Mouse (Mus musculus) heart, embryonic 12.5 days (tissue): ENCODE data around the gene 2310033P09Rik. TPM values are rescaled to one million over a fixed set of nuclear protein-coding genes. Genes with fewer than 3 reads are reported as not detected.

ENCODE experiments used
- ATAC-seq: fragments of 200-750 bp; cut with Nextera tagmentation; 2 replicates; pipeline ENCODE4 v1.8.0; 2017; ENCODE audit warnings: moderate TSS enrichment, moderate library complexity; ENCODE audit not compliant: insufficient number of reproducible peaks, low FRiP score
- H3K27ac ChIP-seq: fragments of 300-500 bp; sonication (generic); 2 replicates; pipeline ENCODE4 v1.5.1; 2016; ENCODE audit warnings: mild to moderate bottlenecking, moderate library complexity; ENCODE audit not compliant: poor library complexity, severe bottlenecking
- H3K27me3 ChIP-seq: fragments of 300-500 bp; sonication (generic); replicated peaks from 2 replicates; pipeline ENCODE4 v1.6.1; 2016; ENCODE audit warnings: mild to moderate bottlenecking, moderate library complexity
- H3K36me3 ChIP-seq: fragments of 300-500 bp; sonication (generic); 2 replicates; pipeline ENCODE4 v1.6.1; 2016; ENCODE audit warnings: mild to moderate bottlenecking, moderate library complexity
- H3K4me1 ChIP-seq: fragments of 300-500 bp; sonication (generic); replicated peaks from 2 replicates; pipeline ENCODE4 v1.6.1; 2016; ENCODE audit warnings: mild to moderate bottlenecking
- H3K4me2 ChIP-seq: fragments of 300-500 bp; sonication (generic); 2 replicates; pipeline ENCODE4 v1.6.1; 2016; ENCODE audit warnings: mild to moderate bottlenecking, moderate library complexity
- H3K4me3 ChIP-seq: fragments of 300-500 bp; sonication (generic); 2 replicates; pipeline ENCODE4 v1.5.1; 2016; ENCODE audit warnings: mild to moderate bottlenecking
- H3K9ac ChIP-seq: fragments of 300-500 bp; sonication (generic); 2 replicates; pipeline ENCODE4 v1.6.1; 2016; ENCODE audit warnings: mild to moderate bottlenecking, moderate library complexity
- H3K9me3 ChIP-seq: fragments of 300-500 bp; sonication (generic); replicated peaks from 2 replicates; pipeline ENCODE4 v1.6.1; 2016; ENCODE audit warnings: mild to moderate bottlenecking, moderate library complexity
- WGBS: fragments of 180-500 bp; shearing (Covaris S2); methylation state at CpG from one replicate; pipeline ENCODE4 v1.1.7; 2016; 5-methylcytosine and 5-hydroxymethylcytosine counted together
- polyA plus RNA-seq: library from polyadenylated mRNA; unstranded; fragments of >200 nt; fragmentation: Nextera tagmentation; extraction: Ambion mirVana; gene quantifications from 2 replicates; pipeline ENCODE4 v1.2.1, GENCODE M21; 2016

The 2310033P09Rik gene
- polyA plus RNA-seq, 1 experiment from 2014 or later: 25.0 TPM

- H3K27me3 ChIP-seq: 0 out of 2 replicates have a peak, but pooled peaks cover 3% of the 10 kb centered on the region
- no peak overlapping the region for H3K9ac ChIP-seq
- ATAC-seq: no peak
- H3K9me3 ChIP-seq: no peaks in the 10 kb centered on the region
- no peak overlapping the region for H3K27ac ChIP-seq
- H3K4me3 ChIP-seq: no peak overlapping the region
- no peak overlapping the region for H3K4me2 ChIP-seq
- WGBS: 16% methylated on average over 7 of the region's 7 CpGs
- H3K4me1 ChIP-seq: peaks cover 24% of the 10 kb centered on the region
- H3K36me3 ChIP-seq: no peaks in the 10 kb centered on the region
These were observed 22.1 kb downstream of the 2310033P09Rik start for GRCm38 (mm10) chr11:59230144-59230760.

GRCm38 (mm10) chr11:59232797-59233196 is 24.7 kb downstream of the 2310033P09Rik start:
- H3K4me2 ChIP-seq: no peak overlapping the region
- no peak overlapping the region for H3K27ac ChIP-seq
- peaks cover 12% of the 10 kb centered on the region for H3K27me3 ChIP-seq
- no peak for ATAC-seq
- no peak overlapping the region for H3K9ac ChIP-seq
- H3K4me1 ChIP-seq: peaks cover 6% of the 10 kb centered on the region
- H3K36me3 ChIP-seq: no peaks in the 10 kb centered on the region
- 53% methylated on average over 2 of the region's 2 CpGs for WGBS
- H3K9me3 ChIP-seq: no peaks in the 10 kb centered on the region
- H3K4me3 ChIP-seq: no peak overlapping the region

- peaks cover 12% of the 10 kb centered on the region for H3K4me1 ChIP-seq
- H3K9me3 ChIP-seq: no peaks in the 10 kb centered on the region
- H3K27ac ChIP-seq: no peak overlapping the region
- H3K36me3 ChIP-seq: no peaks in the 10 kb centered on the region
- peak; percentile 80 for ATAC-seq
- no peak overlapping the region for H3K9ac ChIP-seq
- WGBS: 6% methylated on average over 15 of the region's 15 CpGs
- peaks cover 60% of the 10 kb centered on the region for H3K27me3 ChIP-seq
- H3K4me3 ChIP-seq: no peak overlapping the region
- H3K4me2 ChIP-seq: 0 out of 2 replicates have a peak overlapping the region, but pooled peaks have one; percentile 0
These were observed 30.7 kb downstream of the 2310033P09Rik start for GRCm38 (mm10) chr11:59238525-59239427.

- H3K36me3 ChIP-seq: no peaks in the 10 kb centered on the region
- peaks cover 12% of the 10 kb centered on the region for H3K4me1 ChIP-seq
- 59% methylated on average over 4 of the region's 4 CpGs for WGBS
- H3K9me3 ChIP-seq: no peaks in the 10 kb centered on the region
- no peak overlapping the region for H3K4me3 ChIP-seq
- no peak for ATAC-seq
- H3K4me2 ChIP-seq: no peak overlapping the region
- H3K9ac ChIP-seq: no peak overlapping the region
- H3K27ac ChIP-seq: no peak overlapping the region
- H3K27me3 ChIP-seq: peaks cover 66% of the 10 kb centered on the region
These were observed 31.3 kb downstream of the 2310033P09Rik start for GRCm38 (mm10) chr11:59239428-59239785.

- peaks cover 67% of the 10 kb centered on the region for H3K27me3 ChIP-seq
- peaks cover 12% of the 10 kb centered on the region for H3K4me1 ChIP-seq
- 68% methylated on average over 4 of the region's 4 CpGs for whole genome bisulfite sequencing
- H3K4me3 ChIP-seq: no peak overlapping the region
- no peak overlapping the region for H3K4me2 ChIP-seq
- H3K36me3 ChIP-seq: no peaks in the 10 kb centered on the region
- no peak overlapping the region for H3K27ac ChIP-seq
- H3K9ac ChIP-seq: no peak overlapping the region
- no peak for ATAC-seq
- H3K9me3 ChIP-seq: no peaks in the 10 kb centered on the region
These were observed 31.7 kb downstream of the 2310033P09Rik start for GRCm38 (mm10) chr11:59239796-59240195.

- Histone ChIP-seq H3K4me2 (no peak overlapping the region), H3K9ac (no peak overlapping the region; the same call in 1 of the 2 replicates), H3K4me3 (no peak overlapping the region), H3K27ac (no peak overlapping the region), H3K4me1 (peaks cover 12% of the 10 kb centered on the region), H3K9me3 (no peaks in the 10 kb centered on the region), H3K27me3 (peaks cover 84% of the 10 kb centered on the region), H3K36me3 (no peaks in the 10 kb centered on the region)
- ATAC-seq: no peak
- WGBS: 31% methylated on average over 3 of the region's 3 CpGs
These were observed 33.7 kb downstream of the 2310033P09Rik start for GRCm38 (mm10) chr11:59241841-59242240.

- H3K27me3 ChIP-seq: peaks cover 89% of the 10 kb centered on the region
- H3K4me3 ChIP-seq: no peak overlapping the region
- peaks cover 6% of the 10 kb centered on the region for H3K4me1 ChIP-seq
- no peak overlapping the region for H3K4me2 ChIP-seq
- H3K27ac ChIP-seq: no peak overlapping the region
- H3K9me3 ChIP-seq: no peaks in the 10 kb centered on the region
- 26% methylated on average over 6 of the region's 6 CpGs for WGBS
- H3K9ac ChIP-seq: no peak overlapping the region
- no peaks in the 10 kb centered on the region for H3K36me3 ChIP-seq
- ATAC-seq: no peak
These were observed 35.7 kb downstream of the 2310033P09Rik start for GRCm38 (mm10) chr11:59243856-59244255.

GRCm38 (mm10) chr11:59248101-59248500 is 40.0 kb downstream of the 2310033P09Rik start:
- no peak overlapping the region for H3K4me2 ChIP-seq
- H3K9me3 ChIP-seq: no peaks in the 10 kb centered on the region
- WGBS: 47% methylated on average over 10 of the region's 10 CpGs
- H3K9ac ChIP-seq: no peak overlapping the region
- H3K27ac ChIP-seq: no peak overlapping the region
- ATAC-seq: no peak
- H3K36me3 ChIP-seq: no peaks in the 10 kb centered on the region
- peaks cover 81% of the 10 kb centered on the region for H3K27me3 ChIP-seq
- H3K4me3 ChIP-seq: no peak overlapping the region
- no peaks in the 10 kb centered on the region for H3K4me1 ChIP-seq

- Histone ChIP-seq H3K27ac (no peak overlapping the region), H3K36me3 (no peaks in the 10 kb centered on the region), H3K4me2 (no peak overlapping the region), H3K9ac (no peak overlapping the region), H3K27me3 (peaks cover 58% of the 10 kb centered on the region), H3K4me1 (no peaks in the 10 kb centered on the region), H3K9me3 (no peaks in the 10 kb centered on the region), H3K4me3 (no peak overlapping the region)
- 55% methylated on average over 7 of the region's 7 CpGs for WGBS
- no peak for ATAC-seq
These were observed 51.5 kb downstream of the 2310033P09Rik start for GRCm38 (mm10) chr11:59259647-59260046.
